Mouse (Mus musculus): ENCODE data around the gene Ccr5. TPM values are rescaled to one million over a fixed set of nuclear protein-coding genes. Genes with fewer than 3 reads are reported as not detected.

Ccr5 gene
- 40.9 TPM for polyA plus RNA-seq (2017; shearing (Covaris generic))

GRCm38 (mm10) chr9:124121387-124122184 lies at the start of gene Ccr5:
Gene Ccr5 (plus strand): TSS chr9:124121543.

GRCm38 (mm10) chr9:124101723-124102122 lies 19.6 kb upstream of the Ccr5 start, which contains the start of gene Ccr2:
Gene Ccr2 (plus strand): TSS chr9:124101950.

Other genes starting within 250 kb of the Ccr5 start
- gene Ccr1, start 152.9 kb upstream of the Ccr5 start, polyA plus RNA-seq (2017; shearing (Covaris generic)): 0.27 TPM
- not detected for gene Ccr1l1, start 143.1 kb upstream of the Ccr5 start, polyA plus RNA-seq (2017; shearing (Covaris generic))
- not detected for gene Ccr3, start 99.6 kb upstream of the Ccr5 start, polyA plus RNA-seq (2017; shearing (Covaris generic))
- gene Ccr2, start 19.6 kb upstream of the Ccr5 start, polyA plus RNA-seq (2017; shearing (Covaris generic)): 37.1 TPM
- gene 2010315B03Rik, start 191.2 kb downstream of the Ccr5 start, polyA plus RNA-seq (2017; shearing (Covaris generic)): 8.8 TPM

Data from effector memory CD4-positive, alpha-beta T cell, adult 7 months (primary cell).